Mouse (Mus musculus): Measurements from ENCODE around the gene Rab31.
A peak's percentile ranks its signal among the peaks of the same experiment; 100 is the strongest.

Gene Rab31

GRCm38 (mm10) chr17:65783182-65784161 is 10.9 kb upstream of the Rab31 start:
- peak; percentile 59 to 71 for DNase-seq (ENCODE audit: low spot score in 2 of 2)

- peak; percentile 43 to 56 for DNase-seq (ENCODE audit: low spot score in 2 of 2)
These were observed 10.1 kb upstream of the Rab31 start, which contains the start of gene Ppp4r1 for GRCm38 (mm10) chr17:65782551-65783141. TSS of gene Ppp4r1 (plus strand) at chr17:65782573.

GRCm38 (mm10) chr17:65780970-65781369 is 8.4 kb upstream of the Rab31 start:
- DNase-seq (ENCODE audit: low spot score in 2 of 2): no peak

- no peak for DNase-seq (ENCODE audit: low spot score in 2 of 2)
These were observed 4.9 kb upstream of the Rab31 start for GRCm38 (mm10) chr17:65777461-65777860.

- DNase-seq (ENCODE audit: low spot score in 2 of 2): no peak
These were observed 3.7 kb upstream of the Rab31 start for GRCm38 (mm10) chr17:65776228-65776627.

GRCm38 (mm10) chr17:65774439-65774838 is 1.9 kb upstream of the Rab31 start:
- no peak for DNase-seq (ENCODE audit: low spot score in 2 of 2)

- DNase-seq (ENCODE audit: low spot score in 2 of 2): no peak
These were observed 1.1 kb upstream of the Rab31 start for GRCm38 (mm10) chr17:65773617-65774016.

- DNase-seq (ENCODE audit: low spot score in 2 of 2): no peak
These were observed 1.3 kb downstream of the Rab31 start for GRCm38 (mm10) chr17:65770982-65771915.

GRCm38 (mm10) chr17:65768486-65768885 is 4.1 kb downstream of the Rab31 start:
- DNase-seq (ENCODE audit: low spot score in 2 of 2): no peak

- DNase-seq (ENCODE audit: low spot score in 2 of 2): no peak
These were observed 9.3 kb downstream of the Rab31 start for GRCm38 (mm10) chr17:65763221-65763620.

- DNase-seq (ENCODE audit: low spot score in 2 of 2): no peak
These were observed 15.4 kb downstream of the Rab31 start for GRCm38 (mm10) chr17:65757150-65757549.

- no peak for DNase-seq (ENCODE audit: low spot score in 2 of 2)
These were observed 16.7 kb downstream of the Rab31 start for GRCm38 (mm10) chr17:65755857-65756256.

GRCm38 (mm10) chr17:65753130-65753529 is 19.4 kb downstream of the Rab31 start:
- no peak for DNase-seq (ENCODE audit: low spot score in 2 of 2)

- DNase-seq (ENCODE audit: low spot score in 2 of 2): peak in 1 of 2 experiments; percentile 15
These were observed 22.3 kb downstream of the Rab31 start for GRCm38 (mm10) chr17:65750301-65750700.

GRCm38 (mm10) chr17:65749803-65750202 is 22.7 kb downstream of the Rab31 start:
- DNase-seq (ENCODE audit: low spot score in 2 of 2): no peak

- no peak for DNase-seq (ENCODE audit: low spot score in 2 of 2)
These were observed 23.6 kb downstream of the Rab31 start for GRCm38 (mm10) chr17:65748997-65749396.

GRCm38 (mm10) chr17:65746314-65746713 is 26.2 kb downstream of the Rab31 start:
- DNase-seq (ENCODE audit: low spot score in 2 of 2): no peak

- DNase-seq (ENCODE audit: low spot score in 2 of 2): no peak
These were observed 28.8 kb downstream of the Rab31 start for GRCm38 (mm10) chr17:65743664-65744330.

GRCm38 (mm10) chr17:65742969-65743368 is 29.6 kb downstream of the Rab31 start:
- no peak for DNase-seq (ENCODE audit: low spot score in 2 of 2)

GRCm38 (mm10) chr17:65742245-65742905 is 30.2 kb downstream of the Rab31 start:
- DNase-seq (ENCODE audit: low spot score in 2 of 2): no peak

GRCm38 (mm10) chr17:65741565-65741964 is 31.0 kb downstream of the Rab31 start:
- DNase-seq (ENCODE audit: low spot score in 2 of 2): no peak

All from thymus, postnatal 10 days (tissue).